Mouse (Mus musculus) lung, postnatal 36 days (tissue): ENCODE data around the gene B4galnt2.

Source experiments
- DNase-seq: peaks from one replicate; pipeline ENCODE4 v3.0.0; 2022; ENCODE audit warnings: mixed read lengths

The B4galnt2 gene

GRCm38 (mm10) chr11:95824877-95825243 is 89.8 kb downstream of the B4galnt2 start:
- peak; percentile 63 for DNase-seq

- DNase-seq, result peak; percentile 93
These were observed 90.4 kb downstream of the B4galnt2 start, which contains the start of gene Phospho1 for GRCm38 (mm10) chr11:95824071-95824876. Gene Phospho1 (plus strand): TSS chr11:95824499.

GRCm38 (mm10) chr11:95822437-95822836 is 92.3 kb downstream of the B4galnt2 start:
- DNase-seq, result no peak

- no peak for DNase-seq
These were observed 93.2 kb downstream of the B4galnt2 start for GRCm38 (mm10) chr11:95821511-95821910.

GRCm38 (mm10) chr11:95819138-95819537 is 95.6 kb downstream of the B4galnt2 start:
- no peak for DNase-seq
